Mouse (Mus musculus): ENCODE measurements around the gene Sppl3.

Gene Sppl3

GRCm38 (mm10) chr5:115010577-115011216, at the start of gene Sppl3:
Sppl3 (plus strand) TSS chr5:115011137.
- DNase-seq, result peak; percentile 99

- DNase-seq, result no peak
These were observed 49.2 kb upstream of the Sppl3 start for GRCm38 (mm10) chr5:114961590-114962360.

- peak; percentile 55 for DNase-seq
These were observed 46.5 kb upstream of the Sppl3 start for GRCm38 (mm10) chr5:114964315-114964966.

GRCm38 (mm10) chr5:114964967-114965898, 45.7 kb upstream of the Sppl3 start:
- DNase-seq, result peak; percentile 82

GRCm38 (mm10) chr5:114967523-114968268, 43.2 kb upstream of the Sppl3 start:
- DNase-seq, result no peak

- no peak for DNase-seq
These were observed 42.3 kb upstream of the Sppl3 start for GRCm38 (mm10) chr5:114968651-114969050.

DNA sequence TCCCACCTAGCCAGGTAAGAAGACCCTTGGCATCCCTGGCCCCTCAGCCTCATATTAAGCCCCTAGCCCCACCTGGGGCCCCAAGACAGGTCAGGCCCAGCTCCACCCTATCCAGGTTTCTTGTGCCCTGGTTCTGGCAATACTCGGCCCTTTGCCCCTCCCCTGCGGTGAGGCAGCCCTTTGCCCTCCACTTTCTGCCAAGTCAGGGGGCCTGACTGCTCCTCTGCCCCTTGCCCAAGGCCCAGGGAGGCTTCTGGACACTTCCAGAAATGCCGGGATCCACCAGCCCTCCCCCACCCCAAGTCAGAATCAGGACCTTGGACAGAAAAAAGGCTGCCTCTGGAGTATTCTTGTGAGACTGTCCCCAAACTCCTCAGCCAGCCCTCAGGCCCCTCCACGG, 41.9 kb upstream of the Sppl3 start:
- peak; percentile 77 for DNase-seq

DNA sequence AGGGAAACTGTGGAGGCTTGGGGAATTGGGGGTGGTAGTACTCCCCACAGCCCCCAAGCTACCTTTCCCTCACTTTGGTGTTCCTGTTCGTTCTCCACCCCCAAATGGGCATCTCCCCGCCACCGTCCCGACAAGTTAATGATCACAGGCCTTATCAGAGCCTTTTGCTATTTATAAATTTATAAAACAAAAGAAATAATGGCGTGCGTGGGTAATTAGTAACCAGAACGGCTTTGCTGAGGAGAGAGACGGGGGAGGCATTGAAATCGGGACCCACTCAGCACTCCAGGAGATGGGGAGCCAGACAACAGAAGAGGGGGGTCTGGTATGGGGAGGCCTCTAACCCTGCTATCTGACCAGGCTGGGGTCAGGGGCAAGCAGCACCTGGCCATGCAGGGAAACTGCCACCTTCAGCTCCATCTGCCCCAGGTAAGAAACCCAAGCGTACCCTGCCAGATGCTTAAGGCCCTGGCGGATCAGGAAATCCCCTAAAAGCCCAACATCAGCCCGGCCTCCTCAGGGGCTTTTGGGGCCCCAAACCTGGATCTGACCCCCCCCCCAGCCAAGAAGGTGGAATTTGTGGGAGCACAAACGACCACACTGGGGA, 41.2 kb upstream of the Sppl3 start:
- no peak for DNase-seq

DNA sequence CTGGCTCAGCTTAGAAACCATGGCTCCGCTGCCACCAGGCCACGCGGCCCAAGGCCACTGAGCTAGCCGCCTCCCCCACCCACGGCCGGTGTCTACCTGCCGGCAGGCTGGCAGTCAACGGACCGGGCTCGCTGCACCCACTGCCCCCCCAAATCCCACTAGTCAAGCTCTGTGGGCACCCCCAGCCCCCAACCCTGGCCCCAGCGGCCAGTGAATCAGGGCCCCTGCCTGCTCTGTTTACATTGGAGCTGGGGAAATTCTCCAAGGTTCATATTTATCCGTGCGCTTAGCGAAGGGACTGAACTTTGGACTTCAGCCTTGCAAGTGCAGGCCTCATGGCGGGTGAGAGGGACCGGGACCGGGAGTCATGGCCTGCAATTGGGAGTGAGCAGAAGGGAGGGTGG, 40.1 kb upstream of the Sppl3 start, which contains the start of gene Hnf1a:
Hnf1a (minus strand) TSS at position 271 of the 404 bp plus-strand sequence.
- no peak for DNase-seq

DNA sequence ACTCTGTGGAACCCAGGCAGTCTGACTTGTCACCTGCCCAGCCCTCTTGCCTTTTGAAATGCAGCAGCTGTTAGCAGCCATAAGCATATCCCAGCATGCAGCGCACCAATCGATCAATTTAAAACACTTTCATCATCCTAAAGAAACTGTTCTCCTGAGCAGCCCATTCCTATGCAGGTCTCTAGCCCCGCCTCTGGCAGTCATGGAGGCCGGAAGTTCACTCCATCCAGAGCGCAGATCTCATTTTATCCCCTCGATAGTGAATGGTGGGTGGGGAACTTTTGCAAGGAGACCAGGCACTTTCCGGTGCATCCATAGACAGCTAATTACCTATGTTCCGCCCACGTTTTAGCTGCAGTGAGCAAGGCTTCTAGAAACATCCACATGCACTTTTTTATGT, 38.7 kb upstream of the Sppl3 start:
- DNase-seq, result no peak

DNA sequence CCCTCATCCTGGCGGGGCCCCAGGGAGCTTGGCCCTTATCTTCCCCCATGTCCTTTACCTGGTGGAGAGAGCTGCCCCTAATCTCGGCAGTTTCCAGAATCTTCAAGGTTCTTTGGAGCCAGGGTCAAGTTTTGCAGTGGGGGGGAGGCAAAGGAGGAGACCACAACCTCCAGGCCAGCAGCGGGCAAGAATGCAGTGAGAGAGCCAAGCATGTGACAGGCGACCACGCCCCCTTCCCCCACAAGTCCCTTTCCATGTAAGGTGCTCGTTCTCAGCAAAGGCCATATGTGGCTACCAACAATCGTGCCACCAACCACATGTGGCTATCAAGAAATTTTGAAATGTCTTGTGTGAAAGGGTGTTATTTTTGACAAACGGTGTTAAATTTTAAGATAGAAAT, 37.8 kb upstream of the Sppl3 start:
- DNase-seq, result no peak

DNA sequence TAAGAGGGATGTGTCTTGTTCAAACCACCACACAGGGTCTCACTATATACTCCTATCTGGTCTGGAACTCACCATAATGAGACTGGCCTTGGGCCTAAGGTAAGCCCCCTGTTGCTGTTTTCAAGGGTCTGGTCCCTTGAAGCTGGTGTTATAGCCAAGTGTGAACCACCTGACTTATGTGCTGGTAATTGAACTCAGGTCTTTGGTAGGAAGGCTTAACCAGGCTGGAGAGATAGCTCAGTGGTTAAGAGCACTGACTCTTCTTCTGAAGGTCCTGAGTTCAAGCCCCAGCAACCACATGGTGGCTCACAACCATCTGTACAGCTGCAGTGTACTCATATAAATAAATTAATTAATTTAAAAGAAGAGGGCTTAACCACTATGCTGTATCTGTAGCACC, 34.0 kb upstream of the Sppl3 start:
- no peak for DNase-seq

DNA sequence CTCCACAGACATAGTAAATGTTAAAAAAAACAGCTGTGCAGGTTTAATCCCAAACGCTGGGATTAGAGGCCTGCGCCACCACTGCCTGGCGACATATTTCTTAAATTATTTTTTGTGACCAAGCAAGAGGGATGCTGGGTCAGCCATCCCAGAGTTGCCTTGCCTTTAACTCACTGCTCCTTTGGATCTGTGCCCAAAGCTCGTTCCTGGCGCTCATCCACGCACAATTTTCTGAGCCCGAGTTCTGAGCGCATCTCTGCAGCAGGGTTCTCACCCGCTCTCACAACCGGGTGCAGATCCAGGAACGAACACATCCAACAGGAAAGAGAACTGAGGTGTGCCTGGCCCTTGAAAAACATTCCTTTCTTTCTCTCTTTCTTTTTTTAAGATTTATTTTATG, 32.5 kb upstream of the Sppl3 start:
- no peak for DNase-seq

GRCm38 (mm10) chr5:114978888-114979249, 32.1 kb upstream of the Sppl3 start:
- no peak for DNase-seq

DNA sequence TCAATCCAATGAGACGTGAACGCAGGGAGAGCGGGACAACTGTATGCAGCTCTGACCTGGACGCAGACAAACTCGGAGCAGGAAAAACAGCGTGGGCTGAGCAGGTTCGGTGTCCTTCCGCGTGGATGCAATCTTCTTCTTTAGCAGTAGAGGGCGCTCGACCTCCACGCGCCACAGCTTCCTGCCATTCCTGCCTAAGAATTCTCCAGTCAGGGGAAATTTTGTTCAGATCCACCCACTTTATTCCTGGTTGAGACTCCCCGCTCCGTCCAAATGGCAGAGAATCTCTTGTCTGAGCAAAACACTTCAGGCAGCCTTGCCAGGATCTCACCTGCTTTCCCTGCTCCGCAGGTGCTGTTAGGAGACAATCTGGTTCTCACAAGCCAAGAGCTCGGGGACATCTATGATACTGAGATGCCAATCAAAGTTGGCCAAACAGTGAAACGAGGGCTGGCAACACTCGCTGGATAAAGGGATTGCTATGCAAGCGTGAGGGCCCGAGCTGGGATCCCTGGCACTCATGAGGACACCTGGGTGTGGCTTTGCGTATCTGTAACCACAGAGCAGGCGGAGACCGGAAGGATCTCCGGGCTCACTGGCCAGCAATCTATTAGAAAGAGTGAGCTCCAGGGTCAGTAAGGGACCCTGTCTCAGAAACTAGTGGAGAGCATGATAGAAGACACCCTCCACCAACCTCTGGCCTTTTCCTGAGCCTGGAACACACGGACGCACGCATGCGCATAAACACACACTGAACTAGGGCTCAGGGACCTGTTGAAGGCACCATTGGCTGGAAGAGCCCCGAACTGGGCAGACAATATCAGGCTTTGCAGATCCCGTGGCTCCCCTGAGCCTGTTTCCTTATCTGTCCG, 31.5 kb upstream of the Sppl3 start:
- peak; percentile 96 for DNase-seq

DNA sequence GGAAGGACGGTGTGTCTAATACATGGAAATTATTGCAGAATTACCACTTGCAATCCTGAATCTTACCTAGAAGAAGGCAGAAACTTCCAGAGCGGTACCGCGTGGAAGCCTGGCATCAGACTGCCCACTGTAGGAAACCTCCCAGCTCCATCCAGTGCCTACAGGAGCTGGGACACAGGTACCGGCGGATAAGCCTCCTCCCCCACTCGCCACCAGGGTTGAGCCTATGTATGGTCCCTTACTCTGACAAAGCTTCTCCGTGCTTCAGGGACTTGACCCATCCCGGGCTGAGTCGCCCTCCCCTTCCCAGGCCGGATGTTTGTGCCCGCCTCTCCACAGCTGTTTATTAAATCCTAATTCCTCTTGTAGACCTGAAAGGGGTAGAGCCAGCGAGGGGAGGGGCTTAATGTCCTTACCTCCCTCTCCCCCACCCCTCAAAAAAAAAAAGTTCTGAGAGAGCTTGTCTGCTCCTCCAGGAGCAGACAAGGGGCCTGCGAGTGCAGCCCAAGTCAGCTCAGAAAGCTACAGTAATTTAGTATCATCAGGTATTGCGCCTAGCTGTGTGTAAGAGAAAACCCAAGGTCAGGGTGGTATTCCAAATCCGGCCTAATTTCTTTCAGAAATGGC, 30.7 kb upstream of the Sppl3 start:
- DNase-seq, result no peak

GRCm38 (mm10) chr5:114982001-114982400, 28.9 kb upstream of the Sppl3 start:
- no peak for DNase-seq

GRCm38 (mm10) chr5:114985074-114985473, 25.9 kb upstream of the Sppl3 start:
- no peak for DNase-seq

- DNase-seq, result peak; percentile 45
These were observed 14.5 kb upstream of the Sppl3 start for GRCm38 (mm10) chr5:114996447-114996846.

GRCm38 (mm10) chr5:114997327-114997726, 13.6 kb upstream of the Sppl3 start:
- DNase-seq, result peak; percentile 44

Measured in heart, adult 11 months (tissue).